Mouse (Mus musculus): ENCODE results near the gene Cog4. TPM values are rescaled to one million over a fixed set of nuclear protein-coding genes. Genes with fewer than 3 reads are reported as not detected.

Cog4 gene
- polyA plus RNA-seq, 1 experiment from 2014 or later, result 66.0 TPM

- no peak overlapping the region for H3K4me3 ChIP-seq (ENCODE audit: low read depth, low read length)
- peaks cover 53% of the 10 kb centered on the region for H3K36me3 ChIP-seq (ENCODE audit: control insufficient read depth, insufficient read depth, low read length)
- H3K27me3 ChIP-seq (replicated peaks; ENCODE audit: control insufficient read depth, insufficient read depth, low read length), result no peaks in the 10 kb centered on the region
- 0 out of 2 replicates have a peak, but pooled peaks cover 10% of the 10 kb centered on the region for H3K4me1 ChIP-seq (replicated peaks; ENCODE audit: control insufficient read depth, insufficient read depth, low read length)
- H3K9ac ChIP-seq (ENCODE audit: low read length), result no peak overlapping the region
- peak overlapping the region; percentile 77; the same call in 1 of the 2 replicates for H3K27ac ChIP-seq (ENCODE audit: low read depth)
- no peaks in the 10 kb centered on the region for H3K9me3 ChIP-seq (ENCODE audit: control insufficient read depth, low read length)
- ATAC-seq (replicated peaks; ENCODE audit: low FRiP score, low TSS enrichment, low read depth), result peak; percentile 41
- H3K4me2 ChIP-seq (ENCODE audit: low read length), result no peak overlapping the region
- peak; percentile 72 for DNase-seq (ENCODE audit: low spot score)
- 40% methylated on average over 13 of the region's 13 CpGs for WGBS
Observed at GRCm38 (mm10) chr8:110808495-110809472, 37.6 kb upstream of the Cog4 start.

- Histone ChIP-seq H3K27ac (ENCODE audit: low read depth) (no peak overlapping the region), H3K9me3 (ENCODE audit: control insufficient read depth, low read length) (no peaks in the 10 kb centered on the region), H3K36me3 (ENCODE audit: control insufficient read depth, insufficient read depth, low read length) (peaks cover 64% of the 10 kb centered on the region), H3K9ac (ENCODE audit: low read length) (no peak overlapping the region), H3K4me2 (ENCODE audit: low read length) (no peak overlapping the region), H3K4me3 (ENCODE audit: low read depth, low read length) (no peak overlapping the region), H3K27me3 (replicated peaks; ENCODE audit: control insufficient read depth, insufficient read depth, low read length) (no peaks in the 10 kb centered on the region), H3K4me1 (replicated peaks; ENCODE audit: control insufficient read depth, insufficient read depth, low read length) (0 out of 2 replicates have a peak, but pooled peaks cover 10% of the 10 kb centered on the region)
- DNase-seq (ENCODE audit: low spot score) (no peak), ATAC-seq (replicated peaks; ENCODE audit: low FRiP score, low TSS enrichment, low read depth) (no peak)
- 42% methylated on average over 2 of the region's 2 CpGs for WGBS
Observed at GRCm38 (mm10) chr8:110809831-110810230, 36.6 kb upstream of the Cog4 start.

GRCm38 (mm10) chr8:110810481-110811065 is 35.8 kb upstream of the Cog4 start:
- Histone ChIP-seq H3K4me1 (replicated peaks; ENCODE audit: control insufficient read depth, insufficient read depth, low read length) (0 out of 2 replicates have a peak, but pooled peaks cover 10% of the 10 kb centered on the region), H3K9ac (ENCODE audit: low read length) (no peak overlapping the region), H3K4me3 (ENCODE audit: low read depth, low read length) (no peak overlapping the region), H3K27me3 (replicated peaks; ENCODE audit: control insufficient read depth, insufficient read depth, low read length) (no peaks in the 10 kb centered on the region), H3K9me3 (ENCODE audit: control insufficient read depth, low read length) (no peaks in the 10 kb centered on the region), H3K36me3 (ENCODE audit: control insufficient read depth, insufficient read depth, low read length) (peaks cover 71% of the 10 kb centered on the region), H3K4me2 (ENCODE audit: low read length) (no peak overlapping the region), H3K27ac (ENCODE audit: low read depth) (no peak overlapping the region)
- 91% methylated on average over 7 of the region's 7 CpGs for WGBS
- no peak for ATAC-seq (replicated peaks; ENCODE audit: low FRiP score, low TSS enrichment, low read depth)
- no peak for DNase-seq (ENCODE audit: low spot score)

GRCm38 (mm10) chr8:110811116-110811515 is 35.3 kb upstream of the Cog4 start:
- Histone ChIP-seq H3K36me3 (ENCODE audit: control insufficient read depth, insufficient read depth, low read length) (peaks cover 77% of the 10 kb centered on the region), H3K27me3 (replicated peaks; ENCODE audit: control insufficient read depth, insufficient read depth, low read length) (no peaks in the 10 kb centered on the region), H3K9ac (ENCODE audit: low read length) (no peak overlapping the region), H3K4me3 (ENCODE audit: low read depth, low read length) (no peak overlapping the region), H3K9me3 (ENCODE audit: control insufficient read depth, low read length) (no peaks in the 10 kb centered on the region), H3K4me1 (replicated peaks; ENCODE audit: control insufficient read depth, insufficient read depth, low read length) (0 out of 2 replicates have a peak, but pooled peaks cover 10% of the 10 kb centered on the region), H3K4me2 (ENCODE audit: low read length) (no peak overlapping the region), H3K27ac (ENCODE audit: low read depth) (no peak overlapping the region)
- DNase-seq (ENCODE audit: low spot score) (no peak), ATAC-seq (replicated peaks; ENCODE audit: low FRiP score, low TSS enrichment, low read depth) (no peak)
- 89% methylated on average over 3 of the region's 3 CpGs for WGBS

- Histone ChIP-seq H3K27me3 (replicated peaks; ENCODE audit: control insufficient read depth, insufficient read depth, low read length) (no peaks in the 10 kb centered on the region), H3K4me1 (replicated peaks; ENCODE audit: control insufficient read depth, insufficient read depth, low read length) (0 out of 2 replicates have a peak, but pooled peaks cover 10% of the 10 kb centered on the region), H3K36me3 (ENCODE audit: control insufficient read depth, insufficient read depth, low read length) (peaks cover 84% of the 10 kb centered on the region), H3K9me3 (ENCODE audit: control insufficient read depth, low read length) (no peaks in the 10 kb centered on the region), H3K9ac (ENCODE audit: low read length) (no peak overlapping the region), H3K4me3 (ENCODE audit: low read depth, low read length) (no peak overlapping the region), H3K4me2 (ENCODE audit: low read length) (no peak overlapping the region), H3K27ac (ENCODE audit: low read depth) (no peak overlapping the region)
- DNase-seq (ENCODE audit: low spot score), result no peak
- ATAC-seq (replicated peaks; ENCODE audit: low FRiP score, low TSS enrichment, low read depth), result no peak
- 91% methylated on average over 7 of the region's 7 CpGs for WGBS
Observed at GRCm38 (mm10) chr8:110811793-110812192, 34.6 kb upstream of the Cog4 start.

- no peaks in the 10 kb centered on the region for H3K9me3 ChIP-seq (ENCODE audit: control insufficient read depth, low read length)
- 0 out of 2 replicates have a peak, but pooled peaks cover 10% of the 10 kb centered on the region for H3K4me1 ChIP-seq (replicated peaks; ENCODE audit: control insufficient read depth, insufficient read depth, low read length)
- 97% methylated on average over 7 of the region's 7 CpGs for WGBS
- H3K27ac ChIP-seq (ENCODE audit: low read depth), result no peak overlapping the region
- no peak overlapping the region for H3K4me2 ChIP-seq (ENCODE audit: low read length)
- H3K27me3 ChIP-seq (replicated peaks; ENCODE audit: control insufficient read depth, insufficient read depth, low read length), result no peaks in the 10 kb centered on the region
- DNase-seq (ENCODE audit: low spot score) (no peak), ATAC-seq (replicated peaks; ENCODE audit: low FRiP score, low TSS enrichment, low read depth) (no peak)
- H3K36me3 ChIP-seq (ENCODE audit: control insufficient read depth, insufficient read depth, low read length), result peaks cover 91% of the 10 kb centered on the region
- no peak overlapping the region for H3K4me3 ChIP-seq (ENCODE audit: low read depth, low read length)
- no peak overlapping the region for H3K9ac ChIP-seq (ENCODE audit: low read length)
Observed at GRCm38 (mm10) chr8:110812349-110813080, 33.9 kb upstream of the Cog4 start.

GRCm38 (mm10) chr8:110813081-110813812 is 33.2 kb upstream of the Cog4 start:
- H3K27ac ChIP-seq (ENCODE audit: low read depth), result no peak overlapping the region
- no peak overlapping the region for H3K4me2 ChIP-seq (ENCODE audit: low read length)
- 91% methylated on average over 7 of the region's 7 CpGs for WGBS
- H3K36me3 ChIP-seq (ENCODE audit: control insufficient read depth, insufficient read depth, low read length), result peaks cover 98% of the 10 kb centered on the region
- 0 out of 2 replicates have a peak, but pooled peaks cover 10% of the 10 kb centered on the region for H3K4me1 ChIP-seq (replicated peaks; ENCODE audit: control insufficient read depth, insufficient read depth, low read length)
- no peak for ATAC-seq (replicated peaks; ENCODE audit: low FRiP score, low TSS enrichment, low read depth)
- H3K27me3 ChIP-seq (replicated peaks; ENCODE audit: control insufficient read depth, insufficient read depth, low read length), result no peaks in the 10 kb centered on the region
- no peak for DNase-seq (ENCODE audit: low spot score)
- H3K4me3 ChIP-seq (ENCODE audit: low read depth, low read length), result no peak overlapping the region
- no peaks in the 10 kb centered on the region for H3K9me3 ChIP-seq (ENCODE audit: control insufficient read depth, low read length)
- H3K9ac ChIP-seq (ENCODE audit: low read length), result no peak overlapping the region

GRCm38 (mm10) chr8:110815308-110815707 is 31.1 kb upstream of the Cog4 start:
- Histone ChIP-seq H3K27me3 (replicated peaks; ENCODE audit: control insufficient read depth, insufficient read depth, low read length) (no peaks in the 10 kb centered on the region), H3K9ac (ENCODE audit: low read length) (no peak overlapping the region), H3K36me3 (ENCODE audit: control insufficient read depth, insufficient read depth, low read length) (peaks cover 100% of the 10 kb centered on the region), H3K9me3 (ENCODE audit: control insufficient read depth, low read length) (no peaks in the 10 kb centered on the region), H3K4me1 (replicated peaks; ENCODE audit: control insufficient read depth, insufficient read depth, low read length) (no peaks in the 10 kb centered on the region), H3K4me2 (ENCODE audit: low read length) (no peak overlapping the region), H3K4me3 (ENCODE audit: low read depth, low read length) (no peak overlapping the region), H3K27ac (ENCODE audit: low read depth) (no peak overlapping the region)
- DNase-seq (ENCODE audit: low spot score) (no peak), ATAC-seq (replicated peaks; ENCODE audit: low FRiP score, low TSS enrichment, low read depth) (no peak)
- 73% methylated on average over 3 of the region's 3 CpGs for WGBS
